Mouse (Mus musculus) thymus, postnatal 0 days (tissue): Measurements from ENCODE around the gene Tnk2. TPM values are rescaled to one million over a fixed set of nuclear protein-coding genes. Genes with fewer than 3 reads are reported as not detected.

ENCODE experiments used
- DNase-seq: peaks from one replicate; pipeline ENCODE4 v3.0.0-alpha.2; 2015; ENCODE audit warnings: low spot score
- polyA plus RNA-seq: library from polyadenylated mRNA; unstranded; fragments of >200 nt; fragmentation: Nextera tagmentation; extraction: Ambion mirVana; gene quantifications from 2 replicates; pipeline ENCODE4 v1.2.1, GENCODE M21; 2015

The Tnk2 gene
- polyA plus RNA-seq, 1 experiment from 2014 or later: 23.5 TPM

DNA sequence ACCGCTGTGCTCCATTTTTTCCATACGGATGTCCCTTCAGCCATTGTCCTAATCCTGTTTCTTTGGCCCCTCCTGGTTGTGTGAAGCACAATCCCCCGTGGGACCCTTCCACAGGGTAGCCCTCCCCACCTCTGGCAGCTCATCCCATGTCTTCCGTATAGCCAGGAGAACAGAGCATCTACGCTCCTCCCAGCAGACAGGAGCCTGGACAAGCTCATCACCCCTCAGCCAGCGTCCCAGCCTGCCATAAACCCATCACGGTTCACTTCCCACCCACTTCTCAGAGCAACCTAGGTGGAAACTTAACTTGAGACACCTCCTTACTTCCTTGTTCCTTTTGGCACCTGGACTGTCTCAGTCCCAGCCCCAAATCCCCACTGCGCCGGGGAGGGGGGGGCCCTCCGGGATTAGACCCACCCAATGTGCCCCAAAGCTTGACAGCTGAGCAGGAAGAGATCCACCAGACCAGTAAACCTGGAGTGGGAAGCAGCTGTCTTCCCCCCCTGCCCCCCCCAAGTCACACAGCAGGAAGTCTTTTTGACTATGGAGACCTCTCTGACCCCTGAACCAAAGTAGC lies 64.9 kb downstream of the Tnk2 start:
- no peak for DNase-seq

DNA sequence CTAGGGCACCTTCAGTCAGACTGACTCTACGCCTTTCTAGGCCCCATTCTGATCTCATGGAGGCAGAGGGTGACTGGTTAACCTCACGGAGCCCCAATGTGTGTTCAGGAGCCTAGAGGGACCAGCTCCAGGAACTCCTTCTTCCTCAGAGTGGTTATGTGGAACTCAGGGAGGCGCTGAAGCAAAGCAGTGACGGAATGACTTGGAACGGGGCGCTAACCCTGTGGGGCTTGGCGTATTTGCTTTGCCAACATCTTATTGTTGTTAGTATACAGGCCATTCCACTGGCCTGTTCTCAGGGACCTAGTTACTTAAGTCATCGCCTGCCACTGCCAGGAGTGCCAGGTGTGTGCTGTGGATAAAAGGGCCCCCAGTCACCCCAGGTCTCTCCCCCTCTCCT lies 65.4 kb downstream of the Tnk2 start:
- no peak for DNase-seq

DNA sequence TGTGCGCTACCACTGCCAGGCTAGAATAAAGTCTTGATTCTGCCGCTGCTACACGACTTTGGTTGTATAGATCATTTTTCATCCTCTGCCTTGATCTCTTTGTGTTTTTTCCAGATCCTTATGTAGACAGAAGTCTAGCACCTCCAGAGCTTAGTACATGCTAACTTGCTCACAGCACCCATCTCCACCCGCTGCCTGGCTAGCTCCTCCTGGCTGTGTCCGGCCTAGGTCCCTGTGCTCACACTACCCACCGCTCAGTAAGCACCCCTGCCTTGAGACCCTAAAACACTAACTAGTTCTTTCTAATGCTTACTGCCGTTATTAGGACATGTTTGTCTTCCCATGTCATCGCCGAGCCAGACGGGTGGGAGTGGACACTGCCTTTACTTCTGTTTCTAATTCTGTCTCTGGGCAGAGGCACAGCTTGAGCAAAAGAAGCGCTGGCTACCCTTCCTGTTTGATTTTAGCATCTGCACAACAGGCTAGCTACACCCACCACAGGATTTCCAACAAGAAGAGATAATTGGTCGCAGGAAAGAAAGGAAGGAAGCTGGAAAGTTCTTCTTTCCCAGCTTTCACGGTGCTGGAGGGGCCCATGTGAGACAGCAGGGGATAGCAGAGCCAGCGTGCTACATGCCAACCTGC lies 66.9 kb downstream of the Tnk2 start:
- DNase-seq: no peak

DNA sequence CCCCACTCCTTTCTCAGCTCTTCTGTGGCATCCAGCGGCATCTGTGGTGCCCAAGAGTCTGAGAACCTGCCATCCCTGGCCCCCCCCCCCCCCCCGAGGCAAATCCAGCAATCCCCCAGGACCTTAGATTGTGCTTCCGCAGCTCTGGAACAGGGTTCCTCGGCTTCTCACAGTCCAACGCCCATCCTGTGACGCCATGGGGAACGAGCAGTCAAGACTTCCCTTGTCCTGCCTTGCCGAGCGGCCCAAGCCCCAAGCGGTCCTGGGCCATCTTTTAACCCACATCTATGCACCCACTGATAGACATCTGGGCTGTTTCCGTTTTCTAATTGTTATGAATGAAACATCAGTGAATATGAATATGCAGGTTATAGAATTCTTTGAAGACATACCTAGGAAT lies 68.5 kb downstream of the Tnk2 start:
- no peak for DNase-seq

DNA sequence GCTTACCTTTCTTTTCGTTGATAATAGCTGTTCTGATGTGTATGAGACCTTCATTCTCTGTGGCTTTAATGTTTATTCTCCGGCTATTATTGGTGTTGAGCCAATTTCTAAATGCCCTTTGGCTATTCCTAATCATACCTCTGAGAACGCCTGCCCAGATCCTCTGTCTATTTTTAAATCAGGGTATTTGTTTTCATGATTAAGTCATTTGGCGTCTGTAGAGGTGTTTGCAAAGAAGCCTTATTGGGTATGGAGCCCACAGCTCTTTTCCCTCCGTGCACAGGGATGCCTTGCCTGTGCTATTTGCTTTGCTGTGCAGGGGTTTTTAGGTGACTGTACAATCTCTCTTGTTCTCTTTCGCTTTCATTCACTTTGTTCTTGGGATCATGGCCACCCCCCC lies 69.9 kb downstream of the Tnk2 start:
- DNase-seq: no peak

DNA sequence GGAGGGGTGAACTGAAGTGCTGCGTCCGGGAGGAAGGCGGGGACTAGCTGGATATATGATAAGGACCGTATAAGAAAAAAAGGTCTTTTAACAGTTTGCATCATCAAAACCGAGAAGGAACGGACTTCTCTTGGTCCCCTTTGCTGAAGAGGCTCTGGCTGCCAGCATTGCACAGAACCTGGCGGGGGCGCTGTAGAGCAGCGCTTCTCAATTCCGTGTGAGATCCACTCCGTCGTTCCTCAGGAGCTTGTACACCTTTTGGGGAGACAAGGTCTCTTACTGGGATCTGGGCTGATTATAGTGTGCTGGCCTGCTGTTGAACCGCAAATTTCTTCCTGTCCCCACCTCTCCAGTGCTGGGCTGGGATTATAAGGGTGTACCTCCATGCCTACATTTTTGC lies 71.7 kb downstream of the Tnk2 start:
- peak; percentile 26 for DNase-seq

DNA sequence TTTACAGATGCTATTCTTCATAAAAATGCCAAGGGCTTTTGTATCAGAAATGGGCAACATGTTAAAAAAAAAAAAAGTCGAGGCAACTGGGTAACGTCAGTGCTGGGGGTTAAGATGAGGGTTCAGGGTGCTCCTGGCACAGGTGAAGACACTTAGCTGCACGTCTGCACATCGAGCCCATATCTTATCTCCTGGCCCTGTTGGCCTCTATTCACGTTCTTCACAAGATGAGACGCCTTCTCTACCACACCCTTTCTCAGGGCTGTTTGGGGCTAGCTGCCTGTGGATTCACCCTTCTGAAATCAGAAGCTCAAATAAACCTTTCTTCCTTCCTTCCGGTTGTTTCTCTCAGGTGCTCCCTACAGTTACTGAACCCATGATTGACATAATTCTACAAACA lies 79.5 kb downstream of the Tnk2 start:
- no peak for DNase-seq

DNA sequence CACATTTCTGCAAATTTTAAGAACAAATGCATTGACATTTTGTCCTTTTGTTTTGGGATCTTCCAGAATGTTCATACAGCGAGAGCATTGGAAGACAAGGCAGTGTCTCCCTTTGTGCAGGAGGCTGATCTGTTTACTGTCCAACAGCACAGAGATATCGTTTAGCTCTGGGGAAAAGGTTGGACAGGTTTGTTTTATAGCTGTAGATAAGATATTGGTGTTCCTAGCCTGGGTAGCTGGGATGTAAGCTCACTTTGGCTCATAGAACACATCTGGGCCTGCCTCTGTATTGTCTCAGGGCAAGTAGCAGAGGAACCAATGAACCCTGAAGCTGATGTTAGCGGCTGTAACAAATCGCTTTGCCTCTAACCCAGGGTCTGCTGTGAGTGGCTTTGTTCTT lies 80.1 kb downstream of the Tnk2 start:
- no peak for DNase-seq

DNA sequence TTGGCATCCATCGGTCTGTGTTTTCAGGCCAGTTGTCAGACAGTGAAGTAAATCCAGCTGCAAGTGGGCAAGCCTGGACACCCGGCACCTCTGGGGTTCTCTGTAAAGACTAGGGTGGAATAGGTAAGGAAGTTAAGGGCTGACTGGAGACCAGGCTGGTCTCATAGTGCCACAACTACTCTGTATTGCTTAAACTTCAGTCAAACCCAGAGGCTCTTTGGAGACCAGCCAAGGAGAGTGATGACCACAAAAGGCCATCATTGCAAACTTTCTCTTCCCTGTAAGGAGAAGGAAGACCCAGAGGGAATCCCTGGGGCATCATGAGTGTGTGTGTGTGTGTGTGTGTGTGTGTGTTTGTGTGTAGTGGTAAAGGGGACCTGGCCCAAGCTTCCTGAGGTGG lies 80.6 kb downstream of the Tnk2 start:
- DNase-seq: no peak

DNA sequence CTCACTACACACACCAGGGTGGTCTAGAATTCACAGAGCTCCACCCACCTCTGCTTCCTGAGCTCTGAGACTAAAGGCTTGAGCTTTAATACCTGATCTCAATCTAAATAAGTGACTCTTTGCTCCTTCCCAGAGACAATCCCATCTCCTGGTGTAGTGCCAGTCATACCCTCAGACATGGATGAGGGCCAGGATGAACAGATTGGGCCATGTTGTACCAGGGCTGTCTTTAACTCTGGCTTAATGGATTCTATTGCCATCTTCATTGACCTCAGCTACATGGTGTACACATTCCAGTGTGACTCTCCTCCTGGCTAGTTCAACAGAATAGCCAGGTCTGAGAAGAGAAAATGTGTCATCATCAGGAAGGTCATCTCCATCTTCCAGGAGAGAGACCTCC lies 82.8 kb downstream of the Tnk2 start:
- DNase-seq: no peak

DNA sequence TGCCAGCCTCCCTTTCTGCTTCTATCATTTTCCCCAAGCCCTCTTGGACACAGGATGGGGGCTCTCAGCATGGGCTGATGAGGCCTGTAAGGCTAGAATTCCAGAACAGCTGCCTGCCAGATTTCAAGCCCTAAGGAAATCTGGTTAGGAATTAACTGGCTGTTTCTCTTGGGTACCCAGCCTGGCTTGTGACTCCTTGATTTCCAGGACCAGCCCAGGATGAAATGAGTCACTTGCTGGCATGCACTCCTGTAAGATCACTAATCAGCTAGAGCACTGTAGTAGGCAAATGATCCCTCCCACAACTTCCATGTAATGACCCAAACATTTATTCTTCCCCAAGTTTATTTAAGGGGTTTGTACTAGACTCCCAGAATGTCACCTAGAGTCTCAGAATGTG lies 84.6 kb downstream of the Tnk2 start:
- DNase-seq: no peak

DNA sequence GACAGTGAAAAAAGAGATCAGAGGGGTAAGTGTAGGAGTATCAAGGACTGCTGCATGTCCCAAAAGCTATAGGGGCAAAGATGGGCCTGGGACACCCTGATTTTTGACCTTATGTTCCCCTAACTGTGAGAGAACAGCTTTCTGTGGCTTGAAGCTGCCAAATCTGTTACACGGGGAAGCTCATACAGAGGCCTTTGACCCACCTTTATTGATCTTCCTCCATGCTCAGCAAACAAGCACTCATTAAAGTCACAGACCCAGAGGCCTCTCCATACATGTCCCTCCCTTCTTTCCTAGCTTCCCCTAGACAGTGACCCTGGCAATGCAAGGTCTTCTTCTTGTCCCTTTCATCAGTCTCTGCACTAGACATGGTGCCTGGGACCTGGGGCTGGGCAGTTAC lies 85.1 kb downstream of the Tnk2 start:
- no peak for DNase-seq

Other genes starting within 250 kb of the Tnk2 start
- gene Tm4sf19, start 243.4 kb upstream of the Tnk2 start, polyA plus RNA-seq: not detected in 2 replicates
- gene Tctex1d2, start 224.2 kb upstream of the Tnk2 start, polyA plus RNA-seq: 14.1 and 15.5 TPM in 2 replicates
- gene Pcyt1a, start 213.0 kb upstream of the Tnk2 start, polyA plus RNA-seq: 14.8 and 15.8 TPM in 2 replicates
- 0.90 and 0.91 TPM in 2 replicates for gene Slc51a, start 156.0 kb upstream of the Tnk2 start, polyA plus RNA-seq
- not detected in 2 replicates for gene Zdhhc19, start 147.6 kb upstream of the Tnk2 start, polyA plus RNA-seq
- gene Tfrc, start 35.0 kb upstream of the Tnk2 start, polyA plus RNA-seq: 40.0 and 43.4 TPM in 2 replicates
- 0.24 and 0.56 TPM in 2 replicates for gene Muc4, start 92.0 kb downstream of the Tnk2 start, polyA plus RNA-seq
- gene Muc20, start 153.6 kb downstream of the Tnk2 start, polyA plus RNA-seq: 0.10 and 0.13 TPM in 2 replicates
- gene Smbd1, start 166.6 kb downstream of the Tnk2 start, polyA plus RNA-seq: 0.29 TPM in 1 of 2 replicates, not detected in the other
- 82.7 and 84.2 TPM in 2 replicates for gene Fyttd1, start 233.6 kb downstream of the Tnk2 start, polyA plus RNA-seq
- 9.9 and 10.0 TPM in 2 replicates for gene Rubcn, start 233.9 kb downstream of the Tnk2 start, polyA plus RNA-seq